Mouse (Mus musculus) ES-E14 (cell line): ENCODE measurements at regions not wholly inside any gene's neighbourhood (a gene's known extent, or its start where the extent isn't known, plus 50 kb on each side); places are given as distances from the start of the nearest gene placed in this dataset.

Source experiments
- DNase-seq: peaks from one replicate; pipeline ENCODE4 v3.0.0-alpha.2; 2013; ENCODE audit warnings: low read depth, low spot score
- H3K27ac ChIP-seq: 2 replicates; pipeline ENCODE4 v1.5.1; 2012; ENCODE audit warnings: low read depth, mild to moderate bottlenecking, low read length, moderate library complexity, mixed read lengths; ENCODE audit not compliant: poor library complexity, insufficient read depth, severe bottlenecking
- H3K36me3 ChIP-seq: 2 replicates; pipeline ENCODE4 v1.6.1; 2012; ENCODE audit warnings: mild to moderate bottlenecking, low read length, moderate library complexity, mixed read lengths; ENCODE audit not compliant: control insufficient read depth, poor library complexity, insufficient read depth, severe bottlenecking
- H3K4me1 ChIP-seq, 2 experiments: fragments of 150-350 bp in 1 of 2; sonication (generic) in 1 of 2; 2 replicates each; pipeline ENCODE4 v1.6.1; 2012; ENCODE audit warnings: low read length in 2 of 2, mild to moderate bottlenecking in 1 of 2, mixed read lengths in 1 of 2; ENCODE audit not compliant: control insufficient read depth in 2 of 2, insufficient read depth in 2 of 2, poor library complexity in 1 of 2
- H3K4me3 ChIP-seq, 2 experiments: fragments of 150-350 bp in 1 of 2; sonication (generic) in 1 of 2; 2 replicates each; pipeline ENCODE4 v1.5.1; 2012; ENCODE audit warnings: low read length in 2 of 2, low read depth in 1 of 2, mild to moderate bottlenecking in 1 of 2, mixed read lengths in 1 of 2; ENCODE audit not compliant: insufficient read depth in 1 of 2, poor library complexity in 1 of 2, severe bottlenecking in 1 of 2
- H3K9ac ChIP-seq: 2 replicates; pipeline ENCODE4 v1.6.1; 2012; ENCODE audit warnings: low read depth, mild to moderate bottlenecking, low read length, mixed read lengths; ENCODE audit not compliant: poor library complexity, insufficient read depth, severe bottlenecking
- H3K9me3 ChIP-seq: fragments of 150-350 bp; sonication (generic); 2 replicates; pipeline ENCODE4 v1.6.1; 2012; ENCODE audit warnings: low read depth, mild to moderate bottlenecking, low read length; ENCODE audit not compliant: control insufficient read depth, insufficient read depth
- CHD2 ChIP-seq: IDR thresholded peaks from 2 replicates; pipeline ENCODE4 v1.6.1; 2014; ENCODE audit warnings: mild to moderate bottlenecking, low read depth, low read length, inconsistent platforms
- HCFC1 ChIP-seq: IDR thresholded peaks from 2 replicates; pipeline ENCODE4 v1.6.1; 2012; ENCODE audit warnings: low read length, inconsistent platforms, borderline replicate concordance; ENCODE audit not compliant: insufficient read depth
- MAFK ChIP-seq: IDR thresholded peaks from 2 replicates; pipeline ENCODE4 v1.6.1; 2014; ENCODE audit warnings: mild to moderate bottlenecking, low read depth, low read length, inconsistent platforms; ENCODE audit not compliant: insufficient read depth
- ZC3H11A ChIP-seq: IDR thresholded peaks from 2 replicates; pipeline ENCODE4 v1.6.1; 2012; ENCODE audit warnings: low read depth, mild to moderate bottlenecking, inconsistent platforms, low read length, borderline replicate concordance
- ZNF384 ChIP-seq: IDR thresholded peaks from 2 replicates; pipeline ENCODE4 v1.6.1; 2012; ENCODE audit warnings: low read depth, low read length, inconsistent platforms
- in situ Hi-C, 2 experiments: fragments of 600-800 bp; cut with MboI; formaldehyde crosslinking; loops; one replicate each; pipeline ENCODE4 v1.15.1; 2025; ENCODE audit warnings: low sequenced_read_pairs in 2 of 2, inconsistent platforms in 1 of 2; ENCODE audit not compliant: unreplicated experiment in 2 of 2

- in situ Hi-C loops = loop anchor here in 1 of 2 experiments (25.0 kb wide), 1 partner anchor 450 kb away; the partner anchor contains the start of gene Efnb1
- Histone ChIP-seq H3K9ac (no peak overlapping the region), H3K4me1 (no peaks in the 10 kb centered on the region; a peak in 1 of 4 replicates), H3K36me3 (no peaks in the 10 kb centered on the region), H3K4me3 (no peak overlapping the region), H3K27ac (no peak overlapping the region), H3K9me3 (no peaks in the 10 kb centered on the region)
- TF ChIP-seq HCFC1 = no peak
- no peak for TF ChIP-seq ZNF384
- no peak for TF ChIP-seq ZC3H11A
- no peak for TF ChIP-seq MAFK
- no peak for TF ChIP-seq CHD2
- DNase-seq = no peak
Measured at GRCm38 (mm10) chrX:99587284-99587683, 116.2 kb upstream of the Pja1 start.

DNA sequence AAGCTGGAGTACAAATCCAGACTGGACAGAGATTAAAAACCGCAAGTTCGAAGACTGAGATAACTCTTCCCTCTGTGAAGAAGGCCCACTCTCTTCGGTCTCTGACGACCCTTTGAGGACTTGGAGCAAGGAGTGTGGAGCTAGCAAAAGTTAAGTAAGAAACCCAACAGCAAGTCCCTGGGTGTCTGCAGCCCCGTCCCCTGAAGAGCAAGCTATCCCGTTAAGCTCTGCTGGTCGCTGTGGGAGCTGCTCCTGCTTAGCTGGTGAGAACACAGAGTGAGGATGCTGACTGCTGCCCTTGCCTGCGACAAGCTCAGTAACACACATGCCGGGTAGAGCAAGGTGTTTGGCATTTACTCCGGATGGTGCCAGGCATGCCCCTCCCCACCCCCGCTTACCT, 115.2 kb upstream of the Pja1 start:
- DNase-seq = no peak
- no peaks in the 10 kb centered on the region; a peak in 1 of 4 replicates for H3K4me1 ChIP-seq
- TF ChIP-seq MAFK = no peak
- TF ChIP-seq ZC3H11A = no peak
- no peak for TF ChIP-seq HCFC1
- TF ChIP-seq ZNF384 = no peak
- no peak for TF ChIP-seq CHD2
- no peak overlapping the region for H3K4me3 ChIP-seq
- peak overlapping the region; percentile 31; the same call in 1 of the 2 replicates for H3K27ac ChIP-seq
- in situ Hi-C loops = loop anchor here in 1 of 2 experiments (25.0 kb wide), 1 partner anchor 449 kb away; the partner anchor contains the start of gene Efnb1
- H3K9ac ChIP-seq = no peak overlapping the region
- no peaks in the 10 kb centered on the region for H3K9me3 ChIP-seq
- H3K36me3 ChIP-seq = no peaks in the 10 kb centered on the region

DNA sequence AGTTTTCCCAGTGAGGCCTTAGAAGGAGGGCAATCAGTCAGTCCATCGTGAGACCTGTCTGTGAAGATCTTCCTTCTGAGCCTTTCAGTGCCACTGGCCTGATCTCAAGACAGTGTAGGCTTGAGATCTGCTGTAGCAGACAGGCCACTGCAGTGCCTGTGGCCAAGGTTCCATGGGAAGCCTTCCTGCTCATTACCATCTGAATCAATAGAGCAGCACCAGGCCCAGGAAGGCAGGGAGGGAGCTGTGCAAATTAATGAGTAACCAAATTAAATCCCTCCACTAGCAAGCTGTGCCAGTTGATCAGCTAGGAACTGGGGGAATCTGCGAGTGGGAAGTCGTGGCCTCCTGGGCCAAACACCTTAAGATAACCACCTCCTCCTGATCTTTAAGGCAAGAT, 114.6 kb upstream of the Pja1 start:
- in situ Hi-C loops = loop anchor here in 1 of 2 experiments (25.0 kb wide), 1 partner anchor 448 kb away; the partner anchor contains the start of gene Efnb1
- H3K4me3 ChIP-seq = no peak overlapping the region
- no peaks in the 10 kb centered on the region; a peak in 1 of 4 replicates for H3K4me1 ChIP-seq
- no peak for DNase-seq
- no peak overlapping the region for H3K27ac ChIP-seq
- no peak overlapping the region for H3K9ac ChIP-seq
- TF ChIP-seq CHD2 = no peak
- TF ChIP-seq HCFC1 = no peak
- TF ChIP-seq ZNF384 = no peak
- H3K9me3 ChIP-seq = no peaks in the 10 kb centered on the region
- H3K36me3 ChIP-seq = no peaks in the 10 kb centered on the region

GRCm38 (mm10) chrX:99582611-99583010, 111.5 kb upstream of the Pja1 start:
- Histone ChIP-seq H3K9me3 (no peaks in the 10 kb centered on the region), H3K4me1 (no peaks in the 10 kb centered on the region; a peak in 1 of 4 replicates), H3K36me3 (no peaks in the 10 kb centered on the region), H3K4me3 (no peak overlapping the region), H3K27ac (no peak overlapping the region), H3K9ac (no peak overlapping the region)
- no peak for DNase-seq
- in situ Hi-C loops = loop anchor here in 1 of 2 experiments (25.0 kb wide), 1 partner anchor 445 kb away; the partner anchor contains the start of gene Efnb1
- TF ChIP-seq HCFC1 = no peak
- TF ChIP-seq ZC3H11A = no peak
